Mouse (Mus musculus) right cerebral cortex, postnatal 14 days (tissue): ENCODE results near the gene Lamp2.
A peak's percentile ranks its signal among the peaks of the same experiment; 100 is the strongest.
"Not testable (repeated sequence)": the region's sequence is repeated elsewhere in the genome, so short reads cannot be mapped to it uniquely, and the experiment has no call there.

Experiments
- DNase-seq: peaks from one replicate; pipeline ENCODE4 v3.0.0; 2022

Gene Lamp2

DNA sequence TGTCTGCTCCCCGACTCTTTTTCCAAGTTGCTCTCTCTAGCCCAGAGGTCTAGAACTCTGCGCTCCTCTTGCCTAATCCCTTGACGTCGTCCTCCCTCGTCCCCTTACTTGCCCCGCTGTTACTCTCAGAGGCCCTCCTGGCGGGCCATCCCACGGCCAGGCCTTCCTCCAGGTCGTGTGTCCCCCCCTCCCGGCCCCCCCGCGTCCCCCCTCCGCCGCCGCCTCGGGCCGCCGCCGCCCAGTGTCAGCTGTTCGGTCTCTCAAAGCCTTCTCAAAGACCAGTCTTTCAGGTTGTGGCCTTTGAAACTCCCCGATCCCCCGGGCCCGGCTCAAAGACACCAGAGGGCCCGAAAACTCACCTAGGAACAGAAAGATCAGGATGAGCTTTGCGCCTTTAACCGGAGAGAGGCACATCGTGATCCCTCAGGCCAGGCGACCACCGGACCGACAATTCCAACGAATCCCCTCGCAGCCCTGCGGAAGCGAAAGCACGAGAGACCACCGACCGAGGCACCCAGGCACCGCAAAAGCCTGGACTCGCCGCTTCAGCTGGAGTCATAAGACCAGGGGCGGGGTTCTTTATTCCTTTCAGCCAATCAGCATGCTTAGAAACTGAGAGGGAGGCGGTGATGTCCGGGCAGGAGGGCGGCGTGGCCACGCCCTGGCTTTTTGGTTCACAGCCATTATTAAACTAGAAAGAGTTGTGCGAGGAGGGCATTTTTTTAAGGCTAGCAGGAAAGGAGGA, at the start of gene Lamp2:
Lamp2 (minus strand) TSS at position 565 of the 745 bp plus-strand sequence.
- DNase-seq, result peak; percentile 47

DNA sequence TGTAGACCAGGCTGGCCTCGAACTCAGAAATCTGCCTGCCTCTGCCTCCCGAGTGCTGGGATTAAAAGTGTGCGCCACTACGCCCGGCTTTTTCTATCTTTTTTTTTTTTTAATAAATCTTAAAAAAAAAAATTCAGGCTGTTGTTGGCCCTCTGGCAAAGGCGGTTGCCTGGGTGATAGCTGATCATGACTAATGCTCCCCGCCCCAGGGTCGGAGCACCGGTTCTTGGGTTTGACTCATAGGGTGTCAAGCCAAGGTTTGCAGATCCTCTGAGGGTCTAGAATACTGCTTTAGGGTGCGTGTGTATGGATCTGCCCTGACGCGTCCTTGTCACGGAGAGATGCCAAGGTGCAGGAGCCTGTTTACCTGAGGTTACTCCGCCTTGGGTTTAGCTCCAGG, 48.6 kb upstream of the Lamp2 start:
- DNase-seq, result no peak

DNA sequence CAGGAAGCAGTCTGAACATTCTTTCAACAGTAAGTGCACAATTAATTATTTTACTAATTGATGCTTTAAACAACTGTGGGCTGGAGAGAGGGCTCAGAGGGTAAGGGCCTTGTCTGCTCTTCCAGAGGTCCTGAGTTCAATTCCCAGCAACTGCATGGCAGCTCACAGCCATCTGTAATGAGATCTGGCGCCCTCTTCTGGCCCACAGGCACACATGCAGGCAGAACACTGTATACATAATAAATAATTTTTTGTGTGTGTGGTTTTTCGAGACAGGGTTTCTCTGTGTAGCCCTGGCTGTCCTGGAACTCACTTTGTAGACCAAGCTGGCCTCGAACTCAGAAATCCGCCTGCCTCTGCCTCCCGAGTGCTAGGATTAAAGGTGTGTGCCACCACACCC, 45.9 kb upstream of the Lamp2 start:
- DNase-seq, result not testable (repeated sequence)

DNA sequence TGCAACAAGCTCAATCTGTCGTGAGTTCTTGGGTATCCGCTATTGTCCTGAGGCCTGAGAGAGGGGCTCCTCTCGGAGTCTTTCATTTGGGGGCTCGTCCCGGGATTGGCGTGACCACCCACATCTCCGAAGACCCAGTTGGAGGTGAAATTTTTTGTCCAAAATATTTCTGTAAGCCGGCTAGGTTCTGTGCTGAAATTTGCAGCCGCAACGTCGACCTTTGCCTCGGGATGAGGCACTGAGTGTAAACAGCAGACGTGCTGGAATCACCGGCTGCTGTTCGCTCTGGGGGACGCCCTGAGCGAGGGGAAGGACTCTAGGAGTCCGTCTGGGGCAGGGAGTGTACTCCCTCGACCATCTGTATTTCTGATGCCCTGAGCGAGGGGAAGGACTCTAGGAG, 29.2 kb upstream of the Lamp2 start:
- not testable (repeated sequence) for DNase-seq

DNA sequence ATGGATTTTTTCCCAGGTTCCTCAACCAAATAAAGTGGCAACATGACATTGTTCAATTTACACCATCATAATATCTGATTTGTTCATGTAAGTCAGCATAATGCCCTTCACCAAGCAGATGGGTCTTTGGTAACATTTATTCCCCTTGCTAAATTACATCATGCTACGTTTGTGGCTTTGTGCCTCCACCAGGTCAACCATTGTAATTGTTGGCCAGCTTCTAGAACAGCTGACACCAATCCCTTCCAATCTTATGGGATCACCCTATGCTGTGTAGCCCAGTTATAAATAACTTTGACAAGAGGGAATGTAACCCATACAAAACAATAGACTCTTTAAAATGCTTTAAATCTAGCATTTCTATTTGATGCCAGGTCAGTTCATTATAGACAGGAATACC, 22.3 kb upstream of the Lamp2 start:
- DNase-seq, result no peak

DNA sequence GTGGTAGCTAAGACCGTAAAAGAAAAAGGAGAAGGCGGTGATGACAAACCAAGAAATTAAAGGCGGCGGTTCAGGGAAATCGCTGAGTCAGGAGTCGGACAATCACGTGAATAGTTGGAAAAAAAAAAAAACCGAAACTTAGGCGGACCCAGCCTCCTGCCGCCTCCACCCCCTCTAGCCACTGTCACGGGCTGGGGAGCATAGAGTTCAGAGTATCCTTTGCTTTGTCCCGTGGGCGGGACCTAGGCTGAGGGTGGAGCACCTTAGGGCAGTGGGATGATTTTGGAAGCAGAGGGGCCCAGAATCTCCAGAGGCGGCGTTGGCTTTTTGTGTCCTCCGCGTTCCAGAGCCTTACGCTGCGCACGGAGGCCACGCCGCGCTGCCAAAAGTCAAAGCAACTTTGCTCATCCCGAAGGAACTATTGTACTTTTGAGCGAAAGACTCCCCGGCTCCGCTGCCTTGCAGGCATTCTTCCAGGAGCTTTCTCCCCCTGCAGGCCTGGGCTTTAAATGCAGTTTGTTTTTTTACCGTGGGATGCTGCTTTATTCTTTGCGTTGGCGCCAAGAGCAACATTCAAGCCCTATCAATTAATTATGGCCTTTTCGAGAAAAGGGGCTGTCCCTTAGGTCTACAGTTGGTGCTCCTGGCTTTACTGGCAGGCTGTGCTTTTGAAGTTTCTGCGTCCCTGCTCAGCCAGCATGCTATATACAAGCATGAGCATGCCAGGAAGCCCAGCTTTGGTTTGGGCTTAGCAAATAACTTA, 17.5 kb upstream of the Lamp2 start:
- DNase-seq, result peak; percentile 31

DNA sequence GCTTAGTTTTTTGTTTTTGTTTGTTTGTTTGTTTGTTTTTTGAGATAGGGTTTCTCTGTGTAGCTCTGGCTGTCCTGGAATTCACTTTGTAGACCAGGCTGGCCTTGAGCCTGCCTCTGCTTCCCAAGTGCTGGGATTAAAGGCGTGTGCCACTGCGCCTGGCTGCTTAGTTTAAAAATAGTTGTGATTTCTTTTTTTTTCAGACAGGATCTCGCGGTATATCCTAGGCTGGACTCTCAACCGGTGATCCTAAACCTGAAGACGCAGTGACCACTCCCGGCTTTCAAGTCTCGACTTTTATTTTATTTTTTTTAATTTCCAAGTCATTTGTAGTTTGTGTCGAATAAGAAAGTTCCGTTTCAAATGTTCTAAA, 16.9 kb upstream of the Lamp2 start:
- DNase-seq, result no peak

DNA sequence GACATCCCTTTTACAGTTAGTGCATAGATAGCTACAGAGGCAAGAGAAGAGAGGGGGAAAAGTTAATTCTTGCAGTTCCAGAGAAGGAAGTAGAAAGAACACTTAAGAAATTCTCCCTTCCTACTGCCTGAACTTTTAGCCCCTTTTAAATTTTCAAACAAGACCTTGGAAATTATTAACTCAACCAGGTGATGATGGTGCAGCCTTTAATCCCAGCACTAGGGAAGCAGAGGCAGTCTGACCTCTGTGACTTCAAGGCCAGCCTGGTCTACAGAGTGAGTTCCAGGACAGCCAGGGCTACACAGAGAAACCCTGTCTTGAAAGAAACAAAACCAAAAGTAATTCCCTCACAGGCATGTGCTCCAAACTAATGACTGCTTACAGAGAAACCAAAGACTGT, 10.0 kb upstream of the Lamp2 start:
- no peak for DNase-seq

DNA sequence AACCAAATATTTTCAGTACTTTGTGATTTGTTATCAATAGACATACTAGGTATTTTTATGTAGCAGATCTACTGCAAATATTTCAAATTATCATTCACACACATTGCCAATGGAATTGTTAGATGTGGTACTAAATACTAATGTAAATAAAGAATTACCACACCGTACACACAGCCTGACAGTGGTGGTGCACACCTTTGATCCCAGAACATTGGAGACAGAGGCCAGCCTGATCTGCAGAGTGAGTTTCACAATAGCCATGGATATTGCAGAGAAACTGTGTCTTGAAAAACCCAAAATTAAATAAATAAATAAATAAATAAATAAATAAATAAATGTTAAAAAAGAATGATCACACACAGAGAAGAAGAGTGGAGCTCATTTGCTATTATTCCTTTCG, 6.9 kb upstream of the Lamp2 start:
- no peak for DNase-seq

DNA sequence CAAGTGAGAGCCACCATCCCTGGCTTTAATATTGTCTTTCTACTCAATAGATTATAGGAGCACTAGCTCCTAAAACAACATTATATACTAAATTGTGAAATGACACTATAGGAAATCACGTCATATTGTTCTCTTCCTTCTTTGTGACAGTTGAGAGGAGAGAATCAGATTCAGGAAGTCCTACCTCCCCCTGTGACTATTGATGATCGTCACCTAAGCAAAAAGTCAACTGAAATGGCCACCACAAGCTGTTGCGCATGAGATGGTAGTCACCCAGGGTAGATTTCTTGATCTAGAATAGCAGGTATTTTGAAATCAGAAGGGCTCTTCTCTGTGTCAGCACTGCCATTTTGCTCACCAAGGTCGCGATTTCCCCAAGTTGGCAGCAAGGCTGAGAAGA, 5.8 kb upstream of the Lamp2 start:
- no peak for DNase-seq

DNA sequence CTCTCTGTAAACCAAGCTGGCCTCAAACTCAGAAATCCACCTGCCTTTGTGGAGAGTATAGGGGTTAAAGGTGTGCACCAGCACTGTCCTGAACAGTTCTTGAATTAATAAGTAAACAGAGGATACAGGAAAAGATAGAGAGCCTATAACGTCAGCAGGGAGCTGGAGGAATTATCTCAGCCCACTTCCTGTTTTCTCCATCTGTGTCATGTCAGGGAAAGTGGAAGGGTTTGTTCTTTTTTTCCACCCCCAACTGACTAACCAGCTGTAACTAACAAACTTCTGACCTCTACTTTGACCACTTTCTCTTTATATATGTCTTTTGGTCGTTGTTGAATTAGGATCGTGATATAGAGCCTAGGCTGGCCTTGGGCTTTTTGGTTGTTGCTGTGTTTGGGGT, 4.6 kb upstream of the Lamp2 start:
- DNase-seq, result no peak

DNA sequence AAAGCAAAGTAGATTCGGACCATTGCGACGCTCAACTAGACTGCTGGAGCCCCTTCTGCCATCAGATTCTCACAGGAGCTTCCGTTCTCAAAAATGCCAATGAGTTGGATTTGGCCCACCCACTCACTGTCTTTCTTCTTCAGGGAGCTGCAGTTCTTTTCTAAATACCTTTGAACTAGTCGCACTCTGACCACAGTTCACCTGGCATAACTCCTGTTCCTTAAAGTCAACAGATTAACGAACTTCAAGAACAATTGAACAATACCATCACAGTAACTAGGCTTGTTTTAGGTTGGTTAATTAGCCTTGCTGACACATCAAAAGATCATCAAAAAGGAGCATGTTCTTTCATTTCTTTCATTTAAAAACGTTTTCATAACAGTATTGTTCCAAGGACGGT, 2.8 kb upstream of the Lamp2 start:
- no peak for DNase-seq

DNA sequence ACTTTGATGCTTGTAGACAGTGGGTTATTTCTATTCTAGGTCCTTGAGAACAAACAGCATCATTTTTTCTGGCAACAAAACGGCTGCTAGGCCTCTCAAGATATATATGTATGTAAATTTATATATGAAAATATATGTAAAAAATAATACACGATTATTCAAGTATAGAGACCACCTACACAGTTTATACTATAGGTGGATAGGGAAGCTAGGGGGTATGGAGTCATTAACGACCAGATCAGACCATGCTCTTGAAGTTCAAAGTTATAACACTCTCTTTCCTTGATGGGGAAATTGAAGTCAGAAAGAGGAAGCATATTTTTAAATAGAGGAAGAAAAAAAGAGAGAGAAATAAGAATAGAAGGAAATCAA, 367 bp upstream of the Lamp2 start:
- no peak for DNase-seq

DNA sequence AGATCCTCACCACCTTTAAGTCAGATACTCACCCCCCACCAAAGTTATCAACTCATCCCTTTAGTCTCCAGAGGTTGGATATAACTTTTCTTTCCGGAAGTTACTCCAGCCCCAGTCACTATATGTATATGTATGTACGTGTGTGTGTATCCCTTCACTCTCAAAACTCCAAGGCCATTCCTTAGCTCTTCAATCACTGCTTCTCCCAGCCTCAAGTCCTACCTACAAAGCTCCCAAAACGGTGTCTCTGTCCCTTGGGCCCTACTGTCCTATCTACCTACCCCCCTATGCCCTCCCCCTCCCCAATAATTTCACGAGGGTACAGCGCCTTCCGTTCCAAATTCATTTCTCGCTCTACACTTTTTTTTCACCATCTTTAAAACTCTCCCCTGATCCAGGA, 780 bp downstream of the Lamp2 start:
- no peak for DNase-seq

DNA sequence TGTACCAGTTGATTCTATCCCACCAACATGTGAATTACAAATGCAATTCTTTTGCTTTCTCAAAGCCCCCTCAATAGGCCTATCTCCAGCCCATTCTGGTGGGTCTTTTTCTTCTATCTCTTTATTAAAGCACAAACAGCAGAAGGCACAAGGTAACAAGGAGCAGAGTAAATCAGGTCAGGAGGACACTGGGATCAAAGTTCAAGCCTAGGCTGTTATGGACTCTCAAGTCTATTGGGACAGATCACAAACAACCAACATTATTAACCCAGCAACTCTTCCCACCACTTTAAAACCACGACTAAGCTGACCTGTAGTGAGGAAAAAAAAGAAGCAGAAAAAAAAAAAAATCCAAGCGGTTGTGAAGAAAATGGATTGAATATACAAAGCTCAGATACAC, 1.4 kb downstream of the Lamp2 start:
- no peak for DNase-seq

DNA sequence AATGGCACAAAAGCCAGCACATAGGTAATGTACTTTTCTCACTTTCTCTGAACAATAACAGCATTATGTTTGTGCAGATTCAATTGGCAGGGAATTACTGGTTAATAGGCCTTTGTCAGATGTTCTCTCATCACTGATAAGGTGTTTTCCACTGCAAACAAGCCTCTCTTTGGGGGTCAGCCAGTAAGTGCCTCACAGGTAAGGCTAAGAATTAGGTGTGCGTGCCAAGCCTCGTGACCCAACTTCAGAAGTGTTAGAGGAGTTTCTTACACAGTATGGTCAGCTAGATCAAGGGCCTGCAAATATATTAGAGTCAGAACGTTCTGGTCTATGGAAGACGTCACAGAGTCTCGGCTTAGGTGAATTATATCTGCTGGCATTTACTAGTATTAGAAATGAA, 2.3 kb downstream of the Lamp2 start:
- DNase-seq, result no peak

DNA sequence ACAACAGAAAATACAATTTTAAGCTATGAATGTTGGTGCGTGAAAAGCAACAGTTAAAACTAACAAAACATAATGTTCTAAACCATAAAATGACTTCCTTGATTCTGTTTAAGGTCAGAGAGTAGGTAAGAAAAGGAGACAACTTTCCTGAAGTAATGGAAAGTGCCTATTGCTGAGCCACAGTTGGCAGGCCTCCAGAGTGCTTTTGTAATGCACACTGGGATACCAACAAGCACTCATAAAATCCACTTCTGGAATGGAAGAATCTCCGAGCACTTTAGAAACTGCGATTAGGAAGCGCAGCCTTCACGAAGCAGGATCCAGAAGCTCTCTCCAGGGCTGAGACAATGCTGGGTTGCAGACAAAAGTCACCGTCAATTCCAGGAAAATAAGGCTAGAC, 5.8 kb downstream of the Lamp2 start:
- no peak for DNase-seq

DNA sequence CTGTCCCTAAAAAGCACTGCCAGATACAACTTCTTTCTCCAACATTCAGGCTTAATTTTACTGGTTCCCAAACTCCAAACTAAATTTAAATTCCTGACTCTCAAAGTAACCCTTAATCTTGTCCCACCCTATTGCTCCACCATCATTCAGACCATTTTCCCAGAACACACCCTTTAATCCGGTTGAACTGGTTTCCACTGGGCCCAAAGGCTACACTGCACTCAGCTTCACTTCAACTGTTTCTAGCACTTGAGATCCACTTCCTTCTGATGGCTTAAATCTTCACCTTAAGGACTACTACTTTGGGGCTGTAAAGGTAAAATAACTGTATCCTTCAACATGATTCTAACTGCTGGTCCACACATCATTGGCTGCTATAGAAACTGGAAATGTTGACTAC, 10.5 kb downstream of the Lamp2 start:
- DNase-seq, result no peak

DNA sequence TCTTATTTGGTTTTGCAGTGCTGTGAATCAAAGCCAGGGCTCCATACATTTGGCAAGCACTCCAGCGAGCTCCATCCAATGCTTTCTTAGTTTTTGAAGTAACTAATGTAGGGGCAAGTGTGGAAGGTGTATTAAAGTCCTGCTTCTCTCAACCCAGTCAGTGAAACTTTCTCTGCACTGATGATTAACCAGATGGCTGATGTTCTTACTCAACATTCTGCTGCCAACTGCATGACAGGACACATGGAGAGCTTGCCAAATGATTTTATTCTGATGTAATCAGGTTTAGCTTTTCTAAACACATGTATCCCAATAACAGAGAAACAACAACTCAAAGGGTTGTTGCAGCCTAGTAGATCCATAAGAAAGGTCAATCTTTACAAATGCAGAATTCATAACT, 13.8 kb downstream of the Lamp2 start:
- no peak for DNase-seq

DNA sequence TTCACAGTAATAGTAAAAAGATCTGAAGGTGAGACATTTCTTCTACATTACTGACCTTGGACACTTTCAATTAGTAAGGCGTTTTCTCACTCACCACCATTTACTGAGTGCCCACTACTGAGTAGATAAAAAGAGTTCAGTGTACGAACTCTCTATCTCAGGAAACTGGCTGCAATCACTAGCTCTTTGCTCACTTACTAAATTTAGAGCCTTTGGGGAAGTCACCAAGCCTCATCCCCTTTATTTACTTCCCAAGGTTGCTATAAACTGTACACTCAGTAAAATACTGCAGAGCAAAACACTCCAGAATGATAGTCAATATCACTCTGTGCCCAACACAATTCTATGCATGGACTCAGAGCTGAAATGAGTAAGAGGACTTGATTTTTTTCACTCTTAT, 16.6 kb downstream of the Lamp2 start:
- DNase-seq, result no peak

DNA sequence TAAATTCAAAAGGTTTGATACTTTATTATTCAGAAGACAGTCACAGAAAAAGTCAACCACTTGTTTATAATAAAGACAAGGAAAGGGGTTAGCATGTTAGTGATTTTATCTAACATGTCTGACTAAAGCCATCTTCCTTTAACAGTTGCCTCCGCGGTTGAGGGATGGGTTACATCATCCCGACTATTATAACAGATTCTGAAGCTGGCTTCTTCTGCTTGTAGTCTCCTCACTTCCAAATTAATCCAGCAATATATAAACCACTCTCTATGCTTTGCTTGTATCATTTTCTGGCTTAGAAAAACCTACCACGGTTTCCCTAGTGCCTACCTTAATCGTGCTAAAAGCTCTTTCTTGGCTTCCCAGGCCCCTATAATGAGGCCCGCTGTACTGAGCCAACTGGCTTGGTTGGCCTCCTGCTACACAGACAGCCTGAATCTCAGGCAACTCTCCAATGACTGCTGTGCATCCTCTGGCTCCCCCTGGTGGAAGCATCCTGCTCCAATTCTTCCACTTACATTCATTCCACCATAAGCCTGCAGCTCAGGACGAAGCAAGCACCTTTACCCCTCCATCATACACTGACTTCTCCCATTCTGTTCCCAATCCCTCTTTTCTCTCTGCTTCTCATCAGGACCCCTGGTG, 18.0 kb downstream of the Lamp2 start:
- DNase-seq, result peak; percentile 79

DNA sequence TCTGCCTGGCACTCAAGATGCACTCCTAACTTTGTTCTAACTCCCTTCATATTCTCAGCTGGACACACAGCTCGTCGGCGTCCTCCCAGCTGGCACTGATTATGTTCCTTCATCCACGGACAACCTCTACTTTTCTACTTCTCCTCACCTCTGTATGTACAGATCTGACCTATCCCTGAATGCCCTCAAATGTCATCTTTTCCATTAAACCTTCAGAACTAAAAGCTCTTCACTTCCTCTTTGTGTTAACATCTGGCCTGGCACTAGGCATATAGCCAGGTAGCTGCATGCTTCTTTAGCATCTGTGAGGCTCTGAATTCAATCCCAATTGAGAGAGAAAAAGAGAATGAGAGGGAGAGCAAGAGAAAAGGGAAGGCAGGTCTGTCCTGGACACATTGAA, 26.8 kb downstream of the Lamp2 start:
- DNase-seq, result no peak

DNA sequence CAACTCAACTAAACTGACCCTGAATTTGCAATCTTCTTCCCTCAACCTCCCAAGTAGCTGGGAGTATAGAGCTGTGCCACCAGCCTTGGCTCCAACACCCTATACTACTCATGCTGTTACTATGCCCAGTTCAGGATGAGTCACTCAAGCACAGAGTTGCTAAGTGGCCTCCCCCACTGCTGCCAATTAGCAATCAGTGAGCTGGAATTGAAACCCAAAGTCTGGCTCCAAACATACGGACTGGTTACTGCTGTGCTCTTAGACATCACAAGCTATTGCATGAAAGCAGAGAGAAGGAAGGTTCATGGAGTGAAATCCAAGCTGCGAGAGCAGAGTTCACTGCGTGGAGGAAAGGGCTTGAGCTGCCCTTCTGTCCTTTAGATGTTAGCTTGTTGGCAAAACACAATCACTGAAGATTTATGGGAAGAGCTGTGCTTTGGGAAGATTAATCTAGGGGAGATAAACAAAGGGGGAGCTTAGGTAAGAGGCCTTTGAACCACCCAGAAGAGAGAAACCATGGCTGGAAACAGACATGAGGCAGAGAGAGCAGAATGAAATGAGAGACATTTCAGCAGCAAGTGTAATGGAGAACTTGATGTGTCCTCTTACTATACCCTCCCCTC, 27.3 kb downstream of the Lamp2 start:
- DNase-seq, result no peak

DNA sequence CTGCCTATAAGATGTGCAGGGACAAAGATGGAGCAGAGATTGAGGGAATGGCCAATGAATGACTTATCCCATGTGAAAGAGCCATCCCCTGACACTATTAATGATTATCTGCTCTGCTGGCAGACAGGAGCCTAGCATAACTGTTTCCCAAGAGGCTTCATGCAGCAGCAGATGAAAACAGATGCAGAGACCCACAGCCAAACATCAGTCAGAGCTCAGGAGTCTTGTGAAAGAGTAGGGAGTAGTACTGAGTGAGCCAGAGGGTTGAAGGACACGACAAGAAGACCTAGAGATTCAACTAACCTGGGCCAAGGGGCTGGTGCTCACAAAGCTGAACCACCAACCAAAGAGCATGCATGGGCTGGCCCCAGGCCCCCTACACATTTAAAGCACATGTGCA, 30.2 kb downstream of the Lamp2 start:
- no peak for DNase-seq
